Mouse (Mus musculus): ENCODE data around the gene Ssr4. TPM values are rescaled to one million over a fixed set of nuclear protein-coding genes. Genes with fewer than 3 reads are reported as not detected.

The Ssr4 gene
- polyA plus RNA-seq, 1 experiment from 2014 or later, result 92.9 TPM

DNA sequence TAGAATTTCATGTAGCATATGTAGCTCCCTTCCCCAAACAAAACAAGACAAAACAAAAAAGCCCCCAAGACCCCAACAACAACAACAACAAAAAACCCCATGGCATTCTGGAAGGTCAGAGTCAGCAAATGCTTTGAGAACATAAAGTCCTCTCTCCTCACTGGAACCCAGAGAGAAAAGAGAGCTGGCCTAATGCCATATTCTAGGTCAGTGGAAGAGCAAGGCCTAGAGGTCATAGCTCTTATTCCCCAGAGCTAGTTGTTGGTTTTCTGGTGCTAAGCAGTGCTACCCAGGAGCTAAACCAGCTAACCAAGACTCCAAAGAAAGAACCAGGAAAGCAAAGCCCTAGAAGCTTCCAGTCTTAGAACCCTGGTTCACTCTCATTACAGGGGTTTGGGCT, 1.2 kb upstream of the Ssr4 start:
- peak overlapping the region; percentile 65 for H3K4me3 ChIP-seq (ENCODE audit: inconsistent target)
- H3K27ac ChIP-seq, result peak overlapping the region; percentile 80
- H3K36me3 ChIP-seq (ENCODE audit: inconsistent target), result no peaks in the 10 kb centered on the region
- peaks cover 53% of the 10 kb centered on the region for H3K79me2 ChIP-seq (ENCODE audit: inconsistent target)

DNA sequence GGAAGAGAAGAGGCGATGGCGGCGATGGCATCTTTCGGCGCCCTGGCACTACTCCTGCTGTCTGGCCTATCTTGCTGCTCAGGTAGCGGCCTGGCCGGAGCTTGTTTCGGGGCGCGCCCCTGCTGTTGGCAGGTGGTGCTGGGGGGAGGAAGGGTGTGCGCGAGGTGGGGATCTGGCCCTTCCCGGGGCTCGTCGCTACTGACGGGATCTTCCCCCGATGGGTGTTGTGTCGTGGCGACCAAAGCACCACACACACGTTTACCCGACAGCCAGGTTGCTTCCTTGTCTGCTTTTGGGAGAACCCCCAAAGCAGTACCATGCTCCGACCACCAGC, 364 bp downstream of the Ssr4 start:
- Histone ChIP-seq H3K27ac (peak overlapping the region; percentile 38), H3K4me3 (ENCODE audit: inconsistent target) (peak overlapping the region; percentile 52), H3K36me3 (ENCODE audit: inconsistent target) (no peaks in the 10 kb centered on the region), H3K79me2 (ENCODE audit: inconsistent target) (peaks cover 53% of the 10 kb centered on the region)
- WGBS (ENCODE audit: missing documents), result 40% methylated on average over 12 of the region's 22 CpGs

DNA sequence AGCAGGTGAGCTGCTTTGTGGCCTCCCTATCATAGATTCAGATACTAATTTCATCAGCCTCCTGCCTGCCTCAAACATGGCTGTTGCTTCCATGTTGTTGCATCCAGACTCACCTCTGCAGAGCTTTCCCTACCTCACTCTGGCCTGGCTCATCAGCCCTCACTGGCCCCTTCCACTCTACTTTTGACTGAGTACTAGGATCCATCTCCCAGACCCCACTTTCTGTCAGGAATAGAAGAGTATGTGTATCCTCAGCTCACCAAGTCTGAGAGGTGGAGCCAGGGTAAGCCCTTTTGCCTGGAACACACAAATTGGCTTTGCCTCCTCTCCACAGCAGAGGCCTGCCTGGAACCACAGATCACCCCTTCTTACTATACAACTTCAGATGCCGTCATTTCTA, 1.7 kb downstream of the Ssr4 start:
- Histone ChIP-seq H3K4me3 (ENCODE audit: inconsistent target) (no peak overlapping the region), H3K79me2 (ENCODE audit: inconsistent target) (peaks cover 46% of the 10 kb centered on the region), H3K27ac (no peak overlapping the region), H3K36me3 (ENCODE audit: inconsistent target) (no peaks in the 10 kb centered on the region)
- WGBS (ENCODE audit: missing documents), result 100% methylated on average over 1 of the region's 1 CpGs

DNA sequence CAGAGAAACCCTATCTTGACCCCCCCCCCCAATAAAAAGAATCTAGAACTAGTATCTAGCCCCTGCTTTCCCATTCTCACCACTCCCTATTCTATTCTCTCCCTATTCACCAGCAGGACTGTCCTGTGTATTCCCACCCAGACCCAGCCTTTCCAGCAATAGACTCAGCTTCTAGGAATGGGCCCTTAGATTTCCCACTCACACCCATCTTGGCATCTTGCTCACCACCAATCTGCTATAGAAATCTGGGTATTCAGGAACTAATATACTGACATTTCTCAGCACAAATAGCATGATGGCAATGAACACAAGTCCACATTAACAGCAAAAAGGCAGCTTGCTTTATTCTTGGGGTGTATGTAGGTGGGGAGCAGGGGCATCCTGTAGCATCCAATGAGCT, 6.2 kb downstream of the Ssr4 start:
- peaks cover 8% of the 10 kb centered on the region for H3K79me2 ChIP-seq (ENCODE audit: inconsistent target)
- no peak overlapping the region for H3K27ac ChIP-seq
- no peaks in the 10 kb centered on the region for H3K36me3 ChIP-seq (ENCODE audit: inconsistent target)
- H3K4me3 ChIP-seq (ENCODE audit: inconsistent target), result no peak overlapping the region

DNA sequence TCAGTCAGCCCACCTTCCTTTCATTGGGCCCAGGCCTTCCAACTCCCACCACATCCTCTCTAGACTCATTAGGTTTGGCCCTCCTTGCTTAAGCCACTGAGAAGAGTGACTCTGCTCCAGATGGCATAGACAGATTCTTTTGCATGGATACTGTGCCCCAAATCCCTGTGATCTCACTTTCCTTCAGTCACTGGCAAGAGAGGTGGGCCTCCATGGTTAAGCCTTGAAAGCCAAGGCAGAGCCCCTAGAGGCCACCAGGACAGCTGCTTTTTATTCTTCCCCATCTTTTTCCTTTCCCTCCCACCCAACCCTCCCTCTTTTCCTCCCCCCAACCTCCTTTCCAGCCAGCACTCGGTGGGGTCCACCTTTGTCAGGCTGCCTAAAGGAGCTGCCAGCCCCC, 6.7 kb downstream of the Ssr4 start:
- Histone ChIP-seq H3K36me3 (ENCODE audit: inconsistent target) (no peaks in the 10 kb centered on the region), H3K27ac (no peak overlapping the region), H3K4me3 (ENCODE audit: inconsistent target) (no peak overlapping the region), H3K79me2 (ENCODE audit: inconsistent target) (peaks cover 3% of the 10 kb centered on the region; the same call in 1 of the 2 replicates)
- WGBS (ENCODE audit: missing documents), result no CpG with 5 or more reads among the region's 1 CpGs

DNA sequence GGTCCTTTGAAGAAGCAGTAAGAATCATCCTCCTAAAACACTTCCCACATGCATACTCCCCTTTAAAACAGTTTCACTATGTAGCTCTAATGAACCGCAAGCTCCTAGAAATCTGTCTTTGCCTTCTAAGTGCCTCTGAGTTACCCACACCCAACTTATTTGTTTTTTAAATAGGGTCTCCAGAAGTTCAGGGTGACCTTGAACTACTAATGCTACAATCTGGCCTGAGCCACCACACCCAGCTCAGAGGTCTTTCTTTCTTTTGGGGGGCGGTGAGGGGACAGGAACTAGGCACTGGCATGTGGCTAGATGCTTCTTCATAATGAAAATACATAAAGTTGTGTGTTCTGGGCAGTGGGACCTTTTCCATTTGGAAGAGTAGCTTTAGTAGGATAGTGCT, 10.7 kb downstream of the Ssr4 start:
- 89% methylated on average over 2 of the region's 2 CpGs for WGBS (ENCODE audit: missing documents)
- Histone ChIP-seq H3K36me3 (ENCODE audit: inconsistent target) (no peaks in the 10 kb centered on the region), H3K4me3 (ENCODE audit: inconsistent target) (no peak overlapping the region)

DNA sequence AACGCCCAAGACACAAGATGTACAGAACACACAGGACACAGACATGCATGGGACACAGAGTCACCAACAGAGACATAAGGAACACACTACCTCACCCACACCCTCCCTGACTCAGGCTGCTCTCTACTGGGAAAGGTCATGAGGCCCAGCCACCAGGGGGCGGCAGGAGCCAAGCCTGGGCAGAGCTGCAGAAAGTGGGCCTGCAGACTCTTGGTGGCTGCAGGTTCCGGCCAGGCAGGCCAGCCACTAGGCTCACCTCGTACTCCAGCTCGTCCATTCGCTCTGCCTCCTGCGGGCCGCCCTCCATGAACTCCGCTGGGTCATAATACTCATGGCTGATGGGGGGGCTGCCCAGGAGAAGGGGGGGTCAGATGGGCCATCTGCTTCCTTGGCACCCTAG, 11.7 kb downstream of the Ssr4 start:
- no peak overlapping the region for H3K4me3 ChIP-seq (ENCODE audit: inconsistent target)
- WGBS (ENCODE audit: missing documents), result 38% methylated on average over 8 of the region's 9 CpGs
- no peaks in the 10 kb centered on the region for H3K36me3 ChIP-seq (ENCODE audit: inconsistent target)
- no peaks in the 10 kb centered on the region for H3K79me2 ChIP-seq (ENCODE audit: inconsistent target)
- no peak overlapping the region for H3K27ac ChIP-seq

More for the DNA sequence above, 10.7 kb downstream of the Ssr4 start:
- H3K79me2 ChIP-seq (ENCODE audit: inconsistent target), result no peaks in the 10 kb centered on the region
- H3K27ac ChIP-seq, result no peak overlapping the region

DNA sequence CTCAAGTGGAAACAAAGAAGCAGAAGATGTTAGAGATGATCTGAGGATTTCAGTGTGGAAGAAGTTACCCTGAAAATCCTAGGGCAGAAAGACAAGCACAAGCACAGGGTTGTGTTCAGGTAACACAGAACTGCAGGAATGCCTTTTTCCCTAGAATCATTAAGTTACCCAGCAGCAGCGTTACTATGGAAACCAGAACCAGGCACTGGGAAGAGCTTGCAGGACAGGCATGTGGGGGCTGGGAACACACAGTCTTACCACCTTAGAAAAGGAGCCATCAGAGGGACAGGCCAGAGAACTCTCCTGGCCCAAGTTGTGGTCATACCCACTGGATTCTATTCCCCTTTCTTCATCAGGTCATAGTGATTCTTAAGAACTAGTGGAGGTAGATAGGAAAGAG, 19.0 kb downstream of the Ssr4 start:
- Histone ChIP-seq H3K4me3 (ENCODE audit: inconsistent target) (no peak overlapping the region), H3K27ac (no peak overlapping the region), H3K79me2 (ENCODE audit: inconsistent target) (no peaks in the 10 kb centered on the region), H3K36me3 (ENCODE audit: inconsistent target) (no peaks in the 10 kb centered on the region)
- WGBS (ENCODE audit: missing documents), result 92% methylated on average over 1 of the region's 1 CpGs

DNA sequence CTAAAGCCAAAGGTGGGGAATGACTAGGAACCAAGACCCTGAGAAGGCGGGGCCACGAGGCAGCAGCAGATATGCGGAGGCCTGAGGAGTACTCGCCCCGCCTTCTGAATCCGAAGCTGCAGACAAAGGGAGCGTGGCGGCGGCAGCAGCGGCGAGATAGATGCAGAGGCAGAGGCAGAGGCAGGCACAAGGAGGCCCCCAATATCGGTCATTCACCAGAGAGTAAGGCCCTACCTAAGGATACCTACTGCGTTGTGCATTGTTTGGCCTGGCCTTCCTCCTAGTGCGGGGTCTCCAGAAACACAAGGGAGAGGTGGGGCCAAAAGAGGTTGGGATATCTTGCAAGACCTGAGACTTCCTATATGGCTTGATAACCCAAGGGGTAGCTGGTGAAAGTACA, 28.2 kb downstream of the Ssr4 start:
- no peak overlapping the region for H3K4me3 ChIP-seq (ENCODE audit: inconsistent target)
- H3K79me2 ChIP-seq (ENCODE audit: inconsistent target), result no peaks in the 10 kb centered on the region
- H3K36me3 ChIP-seq (ENCODE audit: inconsistent target), result no peaks in the 10 kb centered on the region
- 76% methylated on average over 14 of the region's 14 CpGs for WGBS (ENCODE audit: missing documents)
- H3K27ac ChIP-seq, result no peak overlapping the region

DNA sequence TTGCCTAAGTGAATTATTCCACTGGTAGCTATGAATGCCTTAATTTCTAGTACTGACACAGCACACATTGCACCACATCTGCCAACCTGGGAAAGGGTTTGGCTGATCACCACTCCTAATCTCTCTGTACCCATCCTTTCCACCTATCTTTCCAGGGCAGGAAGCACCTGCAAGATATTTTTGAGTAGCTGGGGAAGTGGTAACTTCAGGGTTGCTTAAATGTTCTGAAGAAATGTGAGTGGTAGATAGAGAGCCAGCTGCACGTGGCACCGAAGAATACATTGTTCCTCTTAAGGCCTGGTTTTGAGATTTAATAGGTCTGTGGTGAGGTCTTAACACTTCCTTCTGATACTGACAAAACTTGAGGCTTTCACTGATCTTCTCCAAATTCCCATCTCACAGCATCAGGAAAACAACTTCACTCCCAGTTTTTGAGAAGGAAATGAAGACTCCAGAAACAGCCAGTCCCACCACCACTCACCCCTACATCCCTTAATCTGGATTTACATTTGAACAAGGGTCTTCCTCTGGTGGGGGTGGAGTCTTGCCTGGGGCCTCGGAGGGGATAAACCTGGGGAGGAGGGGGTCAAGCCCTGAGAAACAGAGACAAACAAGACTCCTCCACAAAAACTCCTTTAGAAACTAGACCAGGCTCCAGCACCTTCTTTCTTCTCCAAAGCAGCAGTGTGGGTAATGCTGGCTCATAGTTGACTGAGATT, 29.9 kb downstream of the Ssr4 start:
- no peaks in the 10 kb centered on the region for H3K36me3 ChIP-seq (ENCODE audit: inconsistent target)
- no peaks in the 10 kb centered on the region for H3K79me2 ChIP-seq (ENCODE audit: inconsistent target)
- WGBS (ENCODE audit: missing documents), result 29% methylated on average over 3 of the region's 3 CpGs
- no peak overlapping the region for H3K27ac ChIP-seq
- H3K4me3 ChIP-seq (ENCODE audit: inconsistent target), result no peak overlapping the region

DNA sequence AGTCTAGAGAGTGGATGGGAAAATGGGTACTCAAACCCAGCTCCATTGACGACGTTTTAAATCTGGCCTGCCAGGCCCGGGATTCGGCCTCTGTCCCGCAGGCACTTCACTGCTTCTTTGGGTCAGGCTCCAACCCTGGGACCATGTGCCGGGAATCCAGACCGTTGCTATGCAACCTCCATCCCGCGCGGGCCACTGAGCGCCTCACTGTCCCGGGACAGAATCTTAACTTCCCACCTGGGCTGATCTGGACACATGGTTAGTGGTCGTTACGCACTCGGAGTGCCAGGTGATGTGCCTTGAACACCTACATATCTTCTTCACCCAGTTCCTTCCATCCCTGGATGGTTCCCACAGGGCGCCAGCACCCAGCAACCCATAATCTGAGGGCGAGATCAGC, 36.9 kb downstream of the Ssr4 start:
- H3K79me2 ChIP-seq (ENCODE audit: inconsistent target), result no peaks in the 10 kb centered on the region
- H3K4me3 ChIP-seq (ENCODE audit: inconsistent target), result no peak overlapping the region
- H3K27ac ChIP-seq, result no peak overlapping the region
- H3K36me3 ChIP-seq (ENCODE audit: inconsistent target), result no peaks in the 10 kb centered on the region
- WGBS (ENCODE audit: missing documents), result 54% methylated on average over 17 of the region's 17 CpGs

DNA sequence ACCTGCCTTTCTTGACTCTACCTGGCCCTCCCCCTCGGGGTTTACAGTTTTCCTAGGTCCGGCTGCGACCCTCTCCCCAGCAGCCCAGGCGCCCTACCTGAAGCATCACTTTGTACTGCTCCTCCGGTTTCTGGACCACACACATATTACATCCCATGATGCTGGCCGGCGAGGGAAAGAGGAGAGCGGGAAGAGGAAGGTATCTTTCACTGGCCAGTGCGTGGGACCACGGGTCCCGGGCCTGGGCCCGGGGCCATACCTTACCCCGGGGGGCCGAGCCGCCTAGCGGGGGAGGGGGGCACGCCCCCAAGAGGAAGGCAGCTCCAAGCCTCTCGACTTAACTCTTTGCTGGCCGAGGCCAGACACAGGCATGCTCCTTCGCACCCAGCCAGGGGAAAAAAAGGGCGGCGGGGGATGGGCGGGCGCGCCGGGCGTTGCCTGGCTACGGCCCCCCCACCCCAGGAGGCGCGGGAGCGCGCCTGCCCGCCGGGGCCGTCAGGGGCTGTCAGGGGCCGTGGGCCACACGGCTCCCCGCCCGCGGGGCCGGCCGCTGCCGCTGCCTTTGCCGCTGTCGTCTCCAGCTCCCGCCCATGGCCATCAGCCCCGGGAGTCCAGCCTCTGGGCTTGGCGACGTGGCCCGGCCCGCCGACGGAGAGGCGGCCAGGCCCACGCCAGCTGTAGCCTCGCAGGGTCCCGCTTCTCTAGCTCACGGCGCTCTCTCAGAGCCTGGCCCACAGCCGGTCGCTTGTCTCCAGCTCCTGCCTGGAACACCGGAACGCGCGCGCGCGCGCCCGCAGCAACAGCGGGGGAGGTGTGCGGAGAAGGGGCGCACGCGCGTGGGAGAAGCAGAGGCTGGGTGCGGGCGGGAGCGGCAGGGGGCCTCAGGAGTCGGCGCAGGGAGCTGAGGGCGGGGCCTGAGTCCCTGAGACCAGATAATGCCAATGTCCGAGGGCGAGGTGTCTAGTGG, 37.6 kb downstream of the Ssr4 start, which contains the start of gene Pdzd4:
Gene Pdzd4 (minus strand): TSS at position 785 of the 967 bp plus-strand sequence.
- 21% methylated on average over 57 of the region's 84 CpGs for WGBS (ENCODE audit: missing documents)
- H3K36me3 ChIP-seq (ENCODE audit: inconsistent target), result no peaks in the 10 kb centered on the region
- no peak within 1 kb of the TSS for H3K4me3 ChIP-seq (ENCODE audit: inconsistent target)
- H3K79me2 ChIP-seq (ENCODE audit: inconsistent target), result no peaks in the 10 kb centered on the region
- H3K27ac ChIP-seq, result no peak within 1 kb of the TSS

DNA sequence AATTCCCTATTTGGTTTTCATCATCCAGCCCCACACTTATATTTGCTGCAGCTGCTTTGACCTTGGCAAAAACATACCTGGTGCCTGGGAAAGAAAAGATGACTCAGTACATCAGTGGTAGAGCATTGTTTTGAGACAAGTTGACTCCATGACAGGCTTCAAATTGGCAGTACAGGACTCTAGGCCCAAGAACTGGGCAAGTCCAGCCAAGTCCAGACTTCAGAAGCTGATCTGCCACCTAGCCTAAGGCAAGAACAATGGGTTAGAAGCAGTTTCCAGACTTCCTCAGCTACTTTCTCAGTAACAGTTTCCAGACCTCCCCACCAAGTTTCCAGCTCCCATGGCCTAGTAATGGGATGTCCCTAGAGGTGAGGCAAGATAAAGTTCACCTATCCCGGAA, 48.9 kb downstream of the Ssr4 start:
- Histone ChIP-seq H3K79me2 (ENCODE audit: inconsistent target) (no peaks in the 10 kb centered on the region), H3K36me3 (ENCODE audit: inconsistent target) (no peaks in the 10 kb centered on the region), H3K4me3 (ENCODE audit: inconsistent target) (no peak overlapping the region), H3K27ac (no peak overlapping the region)
- WGBS (ENCODE audit: missing documents), result 94% methylated on average over 1 of the region's 1 CpGs

DNA sequence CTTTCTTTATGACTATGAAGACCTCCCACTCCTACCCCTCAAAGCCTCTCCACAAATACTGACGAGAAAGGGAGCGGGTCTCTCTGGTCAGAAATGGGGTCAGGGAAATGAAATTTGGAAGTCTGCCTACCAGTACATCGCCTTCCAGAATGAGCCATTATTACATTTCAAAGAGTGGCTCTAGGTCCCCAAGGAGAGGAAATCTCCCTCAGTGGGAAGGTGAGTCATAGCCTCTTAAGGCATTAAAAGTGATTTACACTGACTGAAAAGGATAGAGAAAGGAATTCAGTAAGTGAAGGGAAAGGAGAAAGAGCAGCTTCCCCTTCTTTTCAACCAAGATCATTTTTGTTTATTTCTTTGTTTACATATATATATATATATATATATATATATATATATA, 49.9 kb downstream of the Ssr4 start:
- no peak overlapping the region for H3K27ac ChIP-seq
- no peak overlapping the region for H3K4me3 ChIP-seq (ENCODE audit: inconsistent target)
- H3K79me2 ChIP-seq (ENCODE audit: inconsistent target), result no peaks in the 10 kb centered on the region
- WGBS (ENCODE audit: missing documents), result 91% methylated on average over 3 of the region's 3 CpGs
- no peaks in the 10 kb centered on the region for H3K36me3 ChIP-seq (ENCODE audit: inconsistent target)

Measured in macrophage (primary cell).